Mouse (Mus musculus) adrenal gland, adult 2 months (tissue): ENCODE results near the gene 2210016L21Rik. TPM values are rescaled to one million over a fixed set of nuclear protein-coding genes. Genes with fewer than 3 reads are reported as not detected.

Source experiments
- DNase-seq: peaks from one replicate; pipeline ENCODE4 v3.0.0; 2021
- polyA plus RNA-seq: library from polyadenylated mRNA; depleted of rRNA; stranded (reverse); fragments of >200 nt; gene quantifications from 2 replicates; pipeline ENCODE4 v1.2.3, GENCODE M21; 2012; rRNA removed
- total RNA-seq, 2 experiments: library from RNA; stranded (reverse); gene quantifications; 2 replicates each; pipeline ENCODE4 v1.2.3; 2021

Gene 2210016L21Rik
- total and polyA plus RNA-seq, 3 experiments, result 24.5 to 55.3 (median 36.2) TPM

DNA sequence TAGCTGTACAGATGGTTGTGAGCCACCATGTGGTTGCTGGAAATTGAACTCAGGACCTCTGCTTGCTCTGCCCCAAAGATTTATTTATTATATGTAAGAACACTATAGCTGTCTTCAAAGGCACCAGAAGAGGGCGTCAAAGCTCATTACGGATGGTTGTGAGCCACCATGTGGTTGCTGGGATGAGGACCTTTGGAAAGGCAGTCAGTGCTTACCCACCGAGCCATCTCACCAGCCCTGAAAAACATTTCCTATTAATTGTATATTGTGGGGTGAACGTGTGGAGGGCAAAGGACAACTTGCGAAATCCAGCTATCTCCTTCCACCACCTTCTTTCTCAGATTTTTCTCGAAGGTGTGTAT, 36.9 kb downstream of the 2210016L21Rik start:
- DNase-seq, result no peak

DNA sequence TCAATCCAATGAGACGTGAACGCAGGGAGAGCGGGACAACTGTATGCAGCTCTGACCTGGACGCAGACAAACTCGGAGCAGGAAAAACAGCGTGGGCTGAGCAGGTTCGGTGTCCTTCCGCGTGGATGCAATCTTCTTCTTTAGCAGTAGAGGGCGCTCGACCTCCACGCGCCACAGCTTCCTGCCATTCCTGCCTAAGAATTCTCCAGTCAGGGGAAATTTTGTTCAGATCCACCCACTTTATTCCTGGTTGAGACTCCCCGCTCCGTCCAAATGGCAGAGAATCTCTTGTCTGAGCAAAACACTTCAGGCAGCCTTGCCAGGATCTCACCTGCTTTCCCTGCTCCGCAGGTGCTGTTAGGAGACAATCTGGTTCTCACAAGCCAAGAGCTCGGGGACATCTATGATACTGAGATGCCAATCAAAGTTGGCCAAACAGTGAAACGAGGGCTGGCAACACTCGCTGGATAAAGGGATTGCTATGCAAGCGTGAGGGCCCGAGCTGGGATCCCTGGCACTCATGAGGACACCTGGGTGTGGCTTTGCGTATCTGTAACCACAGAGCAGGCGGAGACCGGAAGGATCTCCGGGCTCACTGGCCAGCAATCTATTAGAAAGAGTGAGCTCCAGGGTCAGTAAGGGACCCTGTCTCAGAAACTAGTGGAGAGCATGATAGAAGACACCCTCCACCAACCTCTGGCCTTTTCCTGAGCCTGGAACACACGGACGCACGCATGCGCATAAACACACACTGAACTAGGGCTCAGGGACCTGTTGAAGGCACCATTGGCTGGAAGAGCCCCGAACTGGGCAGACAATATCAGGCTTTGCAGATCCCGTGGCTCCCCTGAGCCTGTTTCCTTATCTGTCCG, 37.5 kb downstream of the 2210016L21Rik start:
- peak; percentile 82 for DNase-seq

DNA sequence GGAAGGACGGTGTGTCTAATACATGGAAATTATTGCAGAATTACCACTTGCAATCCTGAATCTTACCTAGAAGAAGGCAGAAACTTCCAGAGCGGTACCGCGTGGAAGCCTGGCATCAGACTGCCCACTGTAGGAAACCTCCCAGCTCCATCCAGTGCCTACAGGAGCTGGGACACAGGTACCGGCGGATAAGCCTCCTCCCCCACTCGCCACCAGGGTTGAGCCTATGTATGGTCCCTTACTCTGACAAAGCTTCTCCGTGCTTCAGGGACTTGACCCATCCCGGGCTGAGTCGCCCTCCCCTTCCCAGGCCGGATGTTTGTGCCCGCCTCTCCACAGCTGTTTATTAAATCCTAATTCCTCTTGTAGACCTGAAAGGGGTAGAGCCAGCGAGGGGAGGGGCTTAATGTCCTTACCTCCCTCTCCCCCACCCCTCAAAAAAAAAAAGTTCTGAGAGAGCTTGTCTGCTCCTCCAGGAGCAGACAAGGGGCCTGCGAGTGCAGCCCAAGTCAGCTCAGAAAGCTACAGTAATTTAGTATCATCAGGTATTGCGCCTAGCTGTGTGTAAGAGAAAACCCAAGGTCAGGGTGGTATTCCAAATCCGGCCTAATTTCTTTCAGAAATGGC, 38.3 kb downstream of the 2210016L21Rik start:
- DNase-seq, result no peak

DNA sequence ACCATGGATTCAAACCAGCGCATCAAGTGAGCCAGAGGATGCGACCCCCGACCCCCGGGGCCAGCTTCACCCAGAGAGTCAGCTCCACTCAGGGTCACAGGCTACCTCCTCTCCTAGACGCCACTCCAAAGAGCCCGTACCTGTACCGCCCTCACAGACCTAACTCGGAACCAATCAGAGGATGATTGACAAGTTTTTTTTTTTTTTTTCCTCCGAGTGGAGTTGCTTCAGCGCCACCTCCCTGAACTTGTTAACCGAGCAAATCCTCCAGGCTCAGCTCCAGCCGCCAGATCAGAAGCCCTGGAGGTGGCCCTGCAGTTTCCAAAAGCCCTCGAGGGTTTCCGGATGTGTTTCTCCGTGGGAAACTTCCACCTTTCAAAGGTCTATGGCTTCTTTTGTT, 40.0 kb downstream of the 2210016L21Rik start:
- no peak for DNase-seq

DNA sequence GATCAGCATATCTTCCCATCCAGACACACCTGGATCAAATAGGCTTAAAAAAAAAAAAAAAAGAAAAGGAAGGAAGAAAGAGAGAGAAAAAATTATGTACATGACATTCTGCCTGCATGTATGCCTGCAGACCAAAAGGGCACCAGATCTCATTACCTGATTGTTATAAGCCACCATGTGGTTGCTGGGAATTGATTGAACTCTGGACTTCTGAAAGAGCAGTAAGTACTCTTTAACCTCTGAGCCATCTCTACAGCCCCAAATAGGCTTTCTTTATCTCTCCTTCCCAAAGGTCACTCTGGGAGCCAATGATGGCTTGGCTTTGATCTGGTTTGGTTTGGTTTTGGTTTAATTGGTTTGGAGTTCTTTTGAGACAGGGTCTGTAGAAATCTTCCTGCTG, 43.1 kb downstream of the 2210016L21Rik start:
- no peak for DNase-seq

DNA sequence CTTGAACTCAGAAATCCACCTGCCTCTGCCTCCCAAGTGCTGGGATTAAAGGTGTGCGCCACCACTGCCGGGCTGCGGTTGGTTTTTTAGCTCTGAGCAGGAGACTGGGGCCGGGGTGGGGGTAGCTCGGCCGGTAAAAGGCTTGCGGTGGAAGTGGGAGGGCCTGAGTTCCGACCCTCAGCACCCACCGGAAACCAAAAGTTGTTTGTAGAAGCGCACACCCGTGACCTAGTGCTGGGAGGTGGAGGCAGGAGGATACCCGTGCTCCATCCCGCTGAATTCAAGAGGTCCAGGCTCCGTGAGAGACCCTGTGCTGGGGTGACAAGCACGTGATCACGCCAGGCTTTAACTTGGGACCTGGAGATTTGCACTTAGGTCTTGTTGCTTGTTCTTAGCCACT, 54.5 kb downstream of the 2210016L21Rik start:
- no peak for DNase-seq

DNA sequence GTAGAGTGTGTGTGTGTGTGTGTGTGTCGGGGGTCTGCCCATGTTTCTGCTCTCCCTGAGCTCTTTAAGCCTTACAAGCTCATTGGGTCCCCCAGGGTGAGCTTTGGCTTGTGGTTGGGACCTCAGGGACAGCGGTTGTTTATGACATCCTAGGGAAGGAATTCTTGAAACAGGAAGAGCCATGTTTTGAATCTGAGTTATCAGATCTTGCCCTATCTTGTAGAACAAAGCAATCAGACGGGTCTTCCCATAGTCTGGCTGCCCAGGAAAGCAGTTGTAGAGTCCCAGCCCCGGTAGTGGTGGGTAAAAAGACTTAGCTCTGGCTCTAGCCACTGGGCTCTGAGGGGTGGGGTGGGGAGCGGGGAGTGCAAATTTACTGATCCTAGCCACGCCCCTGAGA, 55.4 kb downstream of the 2210016L21Rik start:
- DNase-seq, result no peak

Other genes with a start within 250 kb of the 2210016L21Rik start
- 1 to 10 TPM; 5.5 to 7.6 TPM for gene Tchp, start 234.4 kb upstream of the 2210016L21Rik start, total RNA-seq
- gene Tchp, start 234.4 kb upstream of the 2210016L21Rik start, polyA plus RNA-seq, result 13.8 and 14.2 TPM in 2 replicates
- gene Ankrd13a, start 167.5 kb upstream of the 2210016L21Rik start, total RNA-seq, result 10 to 100 TPM; 78.4 to 92.4 TPM
- gene Ankrd13a, start 167.5 kb upstream of the 2210016L21Rik start, polyA plus RNA-seq, result 51.1 and 51.8 TPM in 2 replicates
- gene Git2, start 166.6 kb upstream of the 2210016L21Rik start, total RNA-seq, result 10 to 100 TPM; 35.5 to 40.9 TPM
- 37.7 and 40.5 TPM in 2 replicates for gene Git2, start 166.6 kb upstream of the 2210016L21Rik start, polyA plus RNA-seq
- gene 1500011B03Rik, start 118.7 kb upstream of the 2210016L21Rik start, total RNA-seq, result 10 to 100 TPM; 23.1 to 36.6 TPM
- 29.7 and 30.6 TPM in 2 replicates for gene 1500011B03Rik, start 118.7 kb upstream of the 2210016L21Rik start, polyA plus RNA-seq
- gene 4930519G04Rik, start 88.5 kb upstream of the 2210016L21Rik start, total RNA-seq, result not detected
- not detected in 2 replicates for gene 4930519G04Rik, start 88.5 kb upstream of the 2210016L21Rik start, polyA plus RNA-seq
- not detected for gene Gm9936, start 83.5 kb upstream of the 2210016L21Rik start, total RNA-seq
- not detected in 2 replicates for gene Gm9936, start 83.5 kb upstream of the 2210016L21Rik start, polyA plus RNA-seq
- 10 to 100 TPM; 11.6 to 12.2 TPM for gene Oasl2, start 45.2 kb upstream of the 2210016L21Rik start, total RNA-seq
- 7.6 and 7.7 TPM in 2 replicates for gene Oasl2, start 45.2 kb upstream of the 2210016L21Rik start, polyA plus RNA-seq
- 1 to 10 TPM in 1 of 2 experiments, under 1 TPM in 1; 0.98 to 1.3 TPM for gene Oasl1, start 18.9 kb upstream of the 2210016L21Rik start, total RNA-seq
- gene Oasl1, start 18.9 kb upstream of the 2210016L21Rik start, polyA plus RNA-seq, result 5.0 and 7.4 TPM in 2 replicates
- under 1 TPM in 1 of 2 experiments, not detected in 1; 0.09 TPM for gene Hnf1a, start 28.9 kb downstream of the 2210016L21Rik start, total RNA-seq
- 0.03 TPM in 1 of 2 replicates, not detected in the other for gene Hnf1a, start 28.9 kb downstream of the 2210016L21Rik start, polyA plus RNA-seq
- gene Sppl3, start 69.0 kb downstream of the 2210016L21Rik start, total RNA-seq, result 10 to 100 TPM; 42.3 to 49.4 TPM
- gene Sppl3, start 69.0 kb downstream of the 2210016L21Rik start, polyA plus RNA-seq, result 66.2 and 68.2 TPM in 2 replicates
- not detected for gene Gm10401, start 156.1 kb downstream of the 2210016L21Rik start, total RNA-seq
- gene Gm10401, start 156.1 kb downstream of the 2210016L21Rik start, polyA plus RNA-seq, result not detected in 2 replicates
- gene Acads, start 177.2 kb downstream of the 2210016L21Rik start, total RNA-seq, result 100 to 1,000 TPM; 181 to 208 TPM
- gene Acads, start 177.2 kb downstream of the 2210016L21Rik start, polyA plus RNA-seq, result 279 and 310 TPM in 2 replicates
- 10 to 100 TPM; 32.0 to 44.8 TPM for gene Unc119b, start 192.8 kb downstream of the 2210016L21Rik start, total RNA-seq
- gene Unc119b, start 192.8 kb downstream of the 2210016L21Rik start, polyA plus RNA-seq, result 37.5 and 39.2 TPM in 2 replicates
- 100 to 1,000 TPM; 165 to 185 TPM for gene Mlec, start 216.0 kb downstream of the 2210016L21Rik start, total RNA-seq
- gene Mlec, start 216.0 kb downstream of the 2210016L21Rik start, polyA plus RNA-seq, result 74.7 and 96.9 TPM in 2 replicates